Mouse (Mus musculus): ENCODE measurements at regions not wholly inside any gene's neighbourhood (a gene's known extent, or its start where the extent isn't known, plus 50 kb on each side); places are given as distances from the start of the nearest gene placed in this dataset.

DNA sequence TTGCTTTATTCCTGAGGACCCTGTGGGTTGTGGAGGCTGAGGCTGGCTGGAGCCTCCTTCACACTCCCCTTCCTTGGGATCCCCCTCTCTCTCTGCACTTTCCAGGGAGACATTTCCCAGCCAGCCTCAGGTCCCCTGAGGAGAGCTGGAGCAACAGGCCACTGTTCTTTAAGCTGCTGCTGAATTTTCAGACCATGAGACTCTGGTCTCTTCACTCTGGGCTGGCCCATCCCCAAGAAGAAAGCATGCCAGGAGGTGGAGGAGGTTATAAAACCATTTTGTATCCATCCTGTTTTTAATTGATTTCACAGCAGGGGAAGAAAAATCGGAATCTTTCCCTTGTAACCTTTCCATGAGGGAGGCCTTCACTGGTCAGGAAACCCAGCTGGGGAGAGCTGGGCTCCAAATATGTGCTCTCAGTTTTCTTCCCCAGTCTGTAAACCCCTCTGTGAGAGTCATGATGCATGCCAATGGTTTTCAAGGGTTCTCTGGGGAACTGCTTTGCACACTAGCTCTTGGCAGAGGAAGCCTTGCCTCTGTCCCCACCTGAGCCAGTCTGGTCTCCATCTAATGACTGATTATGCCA is 122.6 kb downstream of the Mtx3 start:
- TF ChIP-seq CTCF (IDR thresholded peaks at IDR 0.05; ENCODE audit: low read depth) (no peak), EP300 (IDR thresholded peaks at IDR 0.05; ENCODE audit: low read depth) (no peak)

All from heart, postnatal 0 days (tissue).